Mouse (Mus musculus): Measurements from ENCODE around the gene Parp2. TPM values are rescaled to one million over a fixed set of nuclear protein-coding genes. Genes with fewer than 3 reads are reported as not detected.

Gene Parp2
- polyA plus RNA-seq, 1 experiment from 2014 or later = 49.0 TPM

GRCm38 (mm10) chr14:50785251-50785637 lies 22.4 kb upstream of the Parp2 start, which contains the start of gene Ttc5:
Ttc5 (minus strand) TSS chr14:50785519.
- Histone ChIP-seq H3K4me3 (replicated peaks; ENCODE audit: low read depth, low read length) (peak within 1 kb of the TSS; percentile 72), H3K27ac (peak within 1 kb of the TSS; percentile 84), H3K9me3 (replicated peaks; ENCODE audit: low read length) (no peaks in the 10 kb centered on the region), H3K9ac (ENCODE audit: low read depth, low read length) (peak within 1 kb of the TSS; percentile 78), H3K27me3 (ENCODE audit: insufficient read depth, low read length) (no peaks in the 10 kb centered on the region), H3K4me1 (replicated peaks; ENCODE audit: insufficient read depth, low read length) (no peaks in the 10 kb centered on the region), H3K4me2 (ENCODE audit: low read length) (peak within 1 kb of the TSS; percentile 64), H3K36me3 (ENCODE audit: insufficient read depth, low read length) (peaks cover 10% of the 10 kb centered on the region; the same call in 1 of the 2 replicates)
- ATAC-seq (replicated peaks; ENCODE audit: low FRiP score, low read depth) (peak; percentile 88), DNase-seq (ENCODE audit: low spot score) (peak; percentile 91)
- TF ChIP-seq CTCF (IDR thresholded peaks at IDR 0.05; ENCODE audit: low read depth) = peak; percentile 88
- under 1% methylated on average over 21 of the region's 21 CpGs for WGBS

- H3K4me1 ChIP-seq (replicated peaks; ENCODE audit: insufficient read depth, low read length) = no peaks in the 10 kb centered on the region
- H3K36me3 ChIP-seq (ENCODE audit: insufficient read depth, low read length) = no peaks in the 10 kb centered on the region
- H3K27me3 ChIP-seq (ENCODE audit: insufficient read depth, low read length) = no peaks in the 10 kb centered on the region
- H3K9ac ChIP-seq (ENCODE audit: low read depth, low read length) = no peak overlapping the region
- no peak overlapping the region for H3K4me2 ChIP-seq (ENCODE audit: low read length)
- WGBS = 17% methylated on average over 2 of the region's 2 CpGs
- no peak overlapping the region for H3K4me3 ChIP-seq (replicated peaks; ENCODE audit: low read depth, low read length)
- DNase-seq (ENCODE audit: low spot score) (peak; percentile 67), ATAC-seq (replicated peaks; ENCODE audit: low FRiP score, low read depth) (no peak)
- H3K9me3 ChIP-seq (replicated peaks; ENCODE audit: low read length) = no peaks in the 10 kb centered on the region
- no peak overlapping the region for H3K27ac ChIP-seq
- TF ChIP-seq CTCF (IDR thresholded peaks at IDR 0.05; ENCODE audit: low read depth) = peak; percentile 67
Measured at GRCm38 (mm10) chr14:50788157-50788556, 19.5 kb upstream of the Parp2 start.

GRCm38 (mm10) chr14:50795261-50795935 lies 12.2 kb upstream of the Parp2 start:
- Histone ChIP-seq H3K4me2 (ENCODE audit: low read length) (no peak overlapping the region), H3K36me3 (ENCODE audit: insufficient read depth, low read length) (no peaks in the 10 kb centered on the region), H3K27me3 (ENCODE audit: insufficient read depth, low read length) (no peaks in the 10 kb centered on the region), H3K9ac (ENCODE audit: low read depth, low read length) (no peak overlapping the region), H3K4me3 (replicated peaks; ENCODE audit: low read depth, low read length) (no peak overlapping the region), H3K9me3 (replicated peaks; ENCODE audit: low read length) (no peaks in the 10 kb centered on the region), H3K4me1 (replicated peaks; ENCODE audit: insufficient read depth, low read length) (no peaks in the 10 kb centered on the region), H3K27ac (no peak overlapping the region)
- TF ChIP-seq CTCF (IDR thresholded peaks at IDR 0.05; ENCODE audit: low read depth) = no peak
- DNase-seq (ENCODE audit: low spot score) = no peak
- WGBS = 91% methylated on average over 24 of the region's 24 CpGs
- no peak for ATAC-seq (replicated peaks; ENCODE audit: low FRiP score, low read depth)

GRCm38 (mm10) chr14:50795965-50796364 lies 11.7 kb upstream of the Parp2 start:
- Histone ChIP-seq H3K4me2 (ENCODE audit: low read length) (no peak overlapping the region), H3K4me1 (replicated peaks; ENCODE audit: insufficient read depth, low read length) (no peaks in the 10 kb centered on the region), H3K36me3 (ENCODE audit: insufficient read depth, low read length) (no peaks in the 10 kb centered on the region), H3K27ac (no peak overlapping the region), H3K4me3 (replicated peaks; ENCODE audit: low read depth, low read length) (no peak overlapping the region), H3K9ac (ENCODE audit: low read depth, low read length) (no peak overlapping the region), H3K9me3 (replicated peaks; ENCODE audit: low read length) (no peaks in the 10 kb centered on the region), H3K27me3 (ENCODE audit: insufficient read depth, low read length) (no peaks in the 10 kb centered on the region)
- 89% methylated on average over 4 of the region's 4 CpGs for WGBS
- DNase-seq (ENCODE audit: low spot score) (no peak), ATAC-seq (replicated peaks; ENCODE audit: low FRiP score, low read depth) (no peak)
- TF ChIP-seq CTCF (IDR thresholded peaks at IDR 0.05; ENCODE audit: low read depth) = no peak

GRCm38 (mm10) chr14:50796464-50796863 lies 11.2 kb upstream of the Parp2 start:
- no peak overlapping the region for H3K9ac ChIP-seq (ENCODE audit: low read depth, low read length)
- TF ChIP-seq CTCF (IDR thresholded peaks at IDR 0.05; ENCODE audit: low read depth) = no peak
- H3K4me2 ChIP-seq (ENCODE audit: low read length) = no peak overlapping the region
- H3K27ac ChIP-seq = no peak overlapping the region
- no peaks in the 10 kb centered on the region for H3K36me3 ChIP-seq (ENCODE audit: insufficient read depth, low read length)
- H3K4me1 ChIP-seq (replicated peaks; ENCODE audit: insufficient read depth, low read length) = no peaks in the 10 kb centered on the region
- no peak overlapping the region for H3K4me3 ChIP-seq (replicated peaks; ENCODE audit: low read depth, low read length)
- H3K9me3 ChIP-seq (replicated peaks; ENCODE audit: low read length) = no peaks in the 10 kb centered on the region
- WGBS = 91% methylated on average over 1 of the region's 1 CpGs
- no peak for ATAC-seq (replicated peaks; ENCODE audit: low FRiP score, low read depth)
- DNase-seq (ENCODE audit: low spot score) = no peak
- no peaks in the 10 kb centered on the region for H3K27me3 ChIP-seq (ENCODE audit: insufficient read depth, low read length)

- no peak for ATAC-seq (replicated peaks; ENCODE audit: low FRiP score, low read depth)
- Histone ChIP-seq H3K4me3 (replicated peaks; ENCODE audit: low read depth, low read length) (no peak overlapping the region), H3K9me3 (replicated peaks; ENCODE audit: low read length) (no peaks in the 10 kb centered on the region), H3K27me3 (ENCODE audit: insufficient read depth, low read length) (no peaks in the 10 kb centered on the region), H3K9ac (ENCODE audit: low read depth, low read length) (no peak overlapping the region), H3K27ac (no peak overlapping the region), H3K4me1 (replicated peaks; ENCODE audit: insufficient read depth, low read length) (no peaks in the 10 kb centered on the region), H3K36me3 (ENCODE audit: insufficient read depth, low read length) (no peaks in the 10 kb centered on the region), H3K4me2 (ENCODE audit: low read length) (no peak overlapping the region)
- 61% methylated on average over 2 of the region's 2 CpGs for WGBS
- TF ChIP-seq CTCF (IDR thresholded peaks at IDR 0.05; ENCODE audit: low read depth) = peak; percentile 55; the same call in 1 of the 2 replicates
- peak; percentile 22 for DNase-seq (ENCODE audit: low spot score)
Measured at GRCm38 (mm10) chr14:50798512-50798911, 9.1 kb upstream of the Parp2 start.
